Mouse (Mus musculus) left cerebral cortex, adult 8-10 months (tissue): ENCODE data around the gene Gm20604. TPM values are rescaled to one million over a fixed set of nuclear protein-coding genes. Genes with fewer than 3 reads are reported as not detected.

ENCODE experiments used
- DNase-seq, 2 experiments: peaks; one replicate each; pipeline ENCODE4 v3.0.0; 2022; ENCODE audit warnings: low spot score in 2 of 2
- total RNA-seq, 4 experiments: library from RNA; stranded (reverse); gene quantifications; 2 replicates each; pipeline ENCODE4 v1.2.4; 2022

Gm20604 gene
- total RNA-seq = 10 to 100 TPM; 15.1 to 21.1 (median 18.1) TPM

DNA sequence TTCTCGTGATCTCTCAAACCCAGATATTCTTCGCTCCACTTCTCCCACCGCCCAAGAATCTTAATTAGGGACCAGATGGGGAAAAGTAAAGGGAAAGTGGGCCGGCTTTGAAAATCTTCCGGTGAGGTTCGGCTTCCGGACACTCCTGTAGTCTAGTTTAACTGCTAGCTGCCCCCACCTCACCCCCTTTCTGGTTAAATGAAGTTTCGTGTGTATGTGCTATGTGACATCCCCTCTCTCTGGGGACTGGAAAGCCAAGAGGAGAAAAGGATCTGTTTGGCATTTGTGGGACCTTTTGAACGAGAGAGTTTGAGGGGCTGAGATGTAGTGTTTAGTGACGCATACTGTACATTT lies at the start of gene Gm20604:
Gene Gm20604, minus strand, starts transcription at position 270 of the 354 bp plus-strand sequence.
- DNase-seq = no peak

DNA sequence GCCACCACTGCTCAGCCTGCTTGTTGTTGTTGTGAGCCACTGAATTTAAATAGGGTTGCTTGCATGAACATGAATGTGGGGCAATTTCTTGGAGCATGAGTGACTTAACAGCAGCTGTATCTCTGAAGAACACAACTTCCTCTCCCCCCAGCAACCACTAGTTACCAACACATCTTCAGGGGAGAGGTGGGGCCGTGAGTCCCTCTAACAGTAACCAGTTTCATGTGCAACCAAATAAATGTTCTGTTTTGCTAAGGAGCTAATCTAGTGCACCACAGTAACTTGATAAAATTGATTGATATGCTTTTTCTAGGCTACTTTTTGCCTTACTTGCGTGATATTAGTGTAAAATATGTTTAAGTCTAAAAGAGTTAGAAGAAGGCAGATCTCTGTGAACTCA lies 41.1 kb upstream of the Gm20604 start:
- DNase-seq = no peak

GRCm38 (mm10) chr12:102787927-102788326 lies 29.5 kb upstream of the Gm20604 start:
- no peak for DNase-seq

DNA sequence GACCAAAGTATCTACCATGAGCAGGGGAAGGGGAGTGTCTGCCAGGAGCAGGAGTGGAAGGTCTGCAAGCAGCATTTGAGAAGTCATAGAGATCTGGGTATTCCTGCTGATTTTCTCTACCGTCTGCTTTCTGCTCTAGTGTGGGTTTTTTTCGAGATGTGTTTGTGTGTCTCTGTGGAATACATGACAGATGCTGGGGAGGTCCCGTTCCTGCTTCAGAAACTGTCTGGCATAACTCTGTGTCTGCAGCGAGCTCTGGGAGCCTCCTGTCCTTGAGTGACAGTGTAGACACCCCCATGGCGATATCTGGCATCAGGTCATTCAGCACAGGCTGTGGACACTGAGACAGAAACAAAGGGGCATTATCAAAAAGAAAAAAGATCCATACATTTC lies 27.1 kb upstream of the Gm20604 start:
- no peak for DNase-seq

DNA sequence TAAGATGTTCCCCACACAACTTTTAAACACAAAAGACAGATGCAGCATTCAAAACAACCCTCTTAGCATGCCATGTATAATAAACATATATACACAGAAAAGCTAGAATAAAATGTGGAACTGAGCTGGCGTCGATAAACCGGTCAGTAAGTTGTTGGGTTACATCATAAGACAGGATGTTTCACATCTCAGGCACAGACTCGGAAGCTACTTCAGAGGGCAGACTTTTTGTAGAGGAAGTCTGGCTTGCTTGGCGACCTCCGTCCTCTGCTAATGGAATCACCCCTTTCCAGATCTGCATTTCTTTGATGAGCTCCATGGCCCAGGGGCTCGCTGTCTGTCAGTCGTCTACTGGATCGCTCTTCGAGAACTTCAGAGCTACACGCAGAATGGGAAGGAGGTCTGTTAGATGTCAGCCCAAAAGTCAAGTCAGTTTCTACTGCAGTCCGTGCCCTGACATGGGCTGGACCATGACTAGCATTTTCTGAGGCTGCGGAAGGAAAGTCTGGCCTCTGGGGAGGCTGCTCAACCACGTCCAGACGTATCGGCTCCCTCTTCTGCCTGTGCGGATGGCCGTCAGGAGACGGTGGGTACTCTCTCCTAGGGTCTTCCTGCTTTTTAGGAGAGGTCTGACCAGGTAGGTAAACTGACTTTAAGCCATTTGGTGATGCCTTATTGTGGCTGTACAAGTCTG lies 26.6 kb upstream of the Gm20604 start:
- DNase-seq = no peak

GRCm38 (mm10) chr12:102782841-102783240 lies 24.4 kb upstream of the Gm20604 start:
- no peak for DNase-seq

DNA sequence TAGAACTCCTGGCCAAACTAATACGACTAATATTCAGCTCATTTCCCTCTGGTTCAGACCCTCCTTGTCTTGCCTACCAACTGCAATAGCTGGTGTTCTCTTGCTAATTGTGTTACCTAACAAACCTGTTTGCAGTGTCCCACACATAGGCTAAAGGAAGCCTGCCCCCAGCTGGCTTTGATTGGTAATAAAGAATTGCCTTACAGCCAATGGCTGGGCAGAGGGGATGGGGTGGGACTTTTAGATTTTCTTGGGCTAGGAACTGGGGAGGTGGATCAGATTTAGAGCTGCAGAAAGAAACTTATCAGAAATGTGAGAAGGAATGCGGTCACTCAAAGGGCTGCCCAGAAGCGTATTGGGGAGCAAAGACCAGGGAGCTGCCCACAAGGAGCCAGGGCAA lies 21.0 kb upstream of the Gm20604 start:
- DNase-seq = no peak

- no peak for DNase-seq
These were observed 19.7 kb upstream of the Gm20604 start for GRCm38 (mm10) chr12:102778151-102778550.

DNA sequence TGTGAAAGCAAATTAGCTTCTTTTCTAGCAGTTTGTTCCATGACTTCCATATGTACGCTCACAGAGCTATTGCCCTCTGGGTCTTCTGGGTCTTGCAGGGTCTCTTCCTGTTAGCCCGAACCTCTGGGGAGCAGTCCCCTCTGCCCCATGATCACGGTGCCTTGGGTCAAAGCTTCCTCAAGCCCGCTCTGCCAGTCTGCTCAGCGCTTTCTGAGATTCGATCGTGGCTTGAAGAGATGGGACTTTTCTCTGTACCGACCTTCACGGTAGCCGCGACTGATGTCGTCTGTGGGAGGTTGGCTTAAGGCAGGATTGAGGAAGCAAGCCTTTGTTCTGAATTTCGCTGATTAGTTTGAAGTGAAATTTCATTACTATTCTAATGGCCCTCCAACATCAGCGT lies 17.6 kb upstream of the Gm20604 start:
- no peak for DNase-seq

GRCm38 (mm10) chr12:102772676-102773075 lies 14.2 kb upstream of the Gm20604 start:
- DNase-seq = no peak

- no peak for DNase-seq
These were observed 13.1 kb upstream of the Gm20604 start for GRCm38 (mm10) chr12:102771601-102772000.

DNA sequence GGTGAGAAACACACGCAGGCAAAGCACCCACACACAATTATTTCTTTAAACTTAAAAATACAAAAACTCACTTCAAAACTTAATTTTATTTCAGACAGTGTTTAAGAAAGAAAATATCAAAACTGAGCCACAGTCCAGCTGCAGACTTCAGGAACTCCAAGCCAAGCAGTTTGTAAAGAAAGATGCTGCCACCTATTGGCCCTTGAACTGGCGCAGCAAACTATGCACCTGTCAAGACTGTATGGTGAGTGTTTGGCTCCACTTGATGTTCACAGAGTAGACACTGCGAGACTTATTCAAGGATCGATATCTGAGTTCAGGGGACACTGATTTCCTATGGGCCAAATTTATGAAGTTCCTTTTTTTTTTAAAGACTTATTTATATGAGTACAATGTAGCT lies 10.5 kb upstream of the Gm20604 start:
- DNase-seq = no peak

GRCm38 (mm10) chr12:102763696-102764095 lies 5.2 kb upstream of the Gm20604 start:
- no peak for DNase-seq

DNA sequence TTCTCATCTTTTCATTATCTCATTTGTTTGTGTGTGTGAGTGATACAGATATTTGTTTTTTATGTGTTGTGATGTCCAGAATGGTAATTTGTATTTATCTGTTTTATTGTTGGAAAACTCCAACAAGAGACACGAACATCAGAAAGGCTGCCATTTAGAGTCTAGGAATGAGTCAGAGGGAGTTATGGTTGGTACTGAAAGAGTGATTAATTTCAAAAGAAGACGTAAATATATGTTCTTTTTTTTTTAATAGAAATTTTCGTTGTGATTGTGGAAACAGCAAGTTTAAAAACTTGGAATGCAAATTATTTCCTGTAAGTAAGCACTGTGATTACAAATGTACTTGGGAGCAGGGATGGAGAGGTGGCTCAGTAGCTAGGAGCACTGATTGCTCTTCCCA lies 3.2 kb upstream of the Gm20604 start:
- DNase-seq = no peak

- no peak for DNase-seq
These were observed 464 bp upstream of the Gm20604 start for GRCm38 (mm10) chr12:102758936-102759335.

GRCm38 (mm10) chr12:102757689-102758402 lies 626 bp downstream of the Gm20604 start, which contains the start of the genes Gm28051, Gon7 and Ubr7:
Gene Gm28051 (minus strand): TSS chr12:102757765.
Gene Gon7 (minus strand): TSS chr12:102757803.
Gene Ubr7 (plus strand): TSS chr12:102757967.
- peak; percentile 91 to 96 for DNase-seq

- DNase-seq = no peak
These were observed 1.3 kb downstream of the Gm20604 start for GRCm38 (mm10) chr12:102757055-102757688.

GRCm38 (mm10) chr12:102756304-102756703 lies 2.2 kb downstream of the Gm20604 start:
- no peak for DNase-seq

GRCm38 (mm10) chr12:102748256-102748655 lies 10.2 kb downstream of the Gm20604 start:
- DNase-seq = no peak

GRCm38 (mm10) chr12:102744839-102745238 lies 13.6 kb downstream of the Gm20604 start:
- no peak for DNase-seq

DNA sequence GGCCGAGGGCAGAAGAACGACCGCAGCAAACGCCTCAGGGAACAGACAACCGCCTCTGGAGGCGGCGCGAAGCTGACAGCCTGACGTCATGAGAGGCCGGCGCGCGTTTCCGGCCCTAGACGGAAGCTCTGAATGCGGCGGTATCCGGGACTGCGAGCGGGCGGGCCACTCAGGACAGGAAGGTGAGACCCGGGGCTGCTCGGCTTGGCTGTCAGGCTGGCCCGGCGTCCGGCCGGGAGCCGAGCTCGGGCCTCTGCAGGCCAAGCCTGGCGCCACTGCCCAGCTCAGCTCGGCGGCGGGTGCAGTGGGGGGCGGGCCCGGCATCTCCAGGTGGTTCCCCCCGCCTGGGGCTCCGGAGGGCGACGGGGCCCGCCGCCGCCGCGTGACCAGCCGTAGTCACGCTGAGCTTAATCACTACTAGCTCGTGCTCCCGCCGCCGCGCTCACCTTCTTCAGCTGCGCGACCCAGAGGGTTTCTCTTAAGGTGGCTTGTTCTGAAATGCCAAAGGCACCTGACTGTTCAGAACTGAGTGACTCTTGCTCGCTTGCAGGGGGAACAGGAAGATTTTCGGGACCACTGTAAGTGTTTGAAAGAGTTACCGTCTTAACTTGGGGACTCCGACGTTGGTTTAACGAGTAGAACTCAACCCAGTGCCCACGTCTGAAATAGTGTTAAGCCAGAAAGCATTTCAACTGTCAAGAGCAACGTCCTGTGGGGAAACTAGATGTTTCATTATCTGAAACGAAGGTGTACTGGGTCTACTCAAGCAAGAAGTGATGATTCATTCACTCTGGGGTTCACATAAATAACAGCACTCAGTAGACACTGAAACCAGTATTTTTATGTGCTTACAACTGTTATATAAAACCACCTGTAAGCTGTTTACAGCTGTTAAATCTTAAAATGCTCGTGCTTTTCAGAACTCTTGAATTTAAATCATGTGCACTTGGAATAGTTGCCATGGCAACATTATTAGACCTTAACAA lies 14.6 kb downstream of the Gm20604 start, which contains the start of the genes Moap1 and Tmem251:
Gene Moap1, minus strand, starts transcription at position 73 of the 986 bp plus-strand sequence.
Gene Tmem251, plus strand, starts transcription at position 174 of the 986 bp plus-strand sequence.
- DNase-seq = peak; percentile 77 to 85
